Comparison of ENCODE assay signal across 25 mouse cellular contexts in genomic region chr11:86606621-86607339, GRCm38 (mm10).
DNase-seq lines count a peak whose midpoint lies in the region; ATAC-seq and TF ChIP-seq lines count a peak whose summit lies in the region.
"Had no signal": no experiment of that assay in that cellular context is flagged by ENCODE, and none has a peak within 500 bp of the region (broad histone marks: within the 10 kb centered on the region; RNA-seq: fewer than 3 reads in every experiment).

No protein-coding gene starts in this region.

- 76% methylated on average over 2 of the region's 2 CpGs for WGBS in intestine, embryonic 15.5 days
- 86% methylated on average over 2 of the region's 2 CpGs for WGBS in lung, postnatal 0 days

- no peak for TF ChIP-seq RAD21 in MEL (IDR thresholded peaks at IDR 0.05; ENCODE audit: low read depth, low read length)

- H3K4me3 ChIP-seq in MEL (ENCODE audit: control insufficient read depth in 1 of 2, insufficient read depth in 1 of 2, low read depth in 2 of 2, low read length in 2 of 2), result no peak overlapping the region
- no peak overlapping the region for H3K4me3 ChIP-seq in intestine, embryonic 15.5 days (replicated peaks)
- H3K4me3 ChIP-seq in lung, postnatal 0 days (ENCODE audit: low read depth, low read length), result no peak overlapping the region
- H3K4me3 ChIP-seq: embryonic facial prominence, embryonic 12.5 days; erythroblast, embryonic 14.5 days; forebrain, embryonic 12.5 days; gastrocnemius, adult 2 months; limb, embryonic 13.5 days; liver, embryonic 12.5 days; midbrain, embryonic 10.5 days; neural tube, embryonic 15.5 days had no signal

- ATAC-seq in intestine, embryonic 15.5 days, result peak; percentile 71
- no peak for ATAC-seq in lung, postnatal 0 days
- ATAC-seq: hindbrain, embryonic 16.5 days; liver, embryonic 12.5 days; midbrain, embryonic 16.5 days had no signal

- no peaks in the 10 kb centered on the region for H3K27me3 ChIP-seq in MEL (ENCODE audit: control insufficient read depth in 1 of 2, insufficient read depth in 2 of 2, low read length in 2 of 2)
- no peaks in the 10 kb centered on the region for H3K27me3 ChIP-seq in intestine, embryonic 15.5 days (replicated peaks)
- no peaks in the 10 kb centered on the region for H3K27me3 ChIP-seq in lung, postnatal 0 days (replicated peaks; ENCODE audit: insufficient read depth, low read length)
- H3K27me3 ChIP-seq: embryonic facial prominence, embryonic 12.5 days; forebrain, embryonic 12.5 days; limb, embryonic 13.5 days; liver, embryonic 12.5 days; neural tube, embryonic 15.5 days had no signal

- TF ChIP-seq POLR2A in MEL (IDR thresholded peaks at IDR 0.05; ENCODE audit: control insufficient read depth in 1 of 2, insufficient read depth in 1 of 2, low read depth in 1 of 2, low read length in 2 of 2, poor library complexity in 1 of 2), result no peak

- H3K4me1 ChIP-seq in MEL (ENCODE audit: control insufficient read depth in 1 of 2, insufficient read depth in 2 of 2, low read length in 2 of 2), result peaks cover 24 to 28% of the 10 kb centered on the region in 2 experiments
- 0 out of 2 replicates have a peak, but pooled peaks cover 5% of the 10 kb centered on the region for H3K4me1 ChIP-seq in intestine, embryonic 15.5 days (replicated peaks)
- no peaks in the 10 kb centered on the region for H3K4me1 ChIP-seq in lung, postnatal 0 days (ENCODE audit: insufficient read depth, low read depth, low read length)
- H3K4me1 ChIP-seq: embryonic facial prominence, embryonic 12.5 days; forebrain, embryonic 12.5 days; limb, embryonic 13.5 days; midbrain, embryonic 10.5 days; neural tube, embryonic 15.5 days had no signal

- H3K27ac ChIP-seq in MEL (ENCODE audit: control insufficient read depth, low read depth, low read length), result peak overlapping the region; percentile 2; the same call in 1 of the 2 replicates
- peak overlapping the region; percentile 38; the same call in 1 of the 2 replicates for H3K27ac ChIP-seq in intestine, embryonic 15.5 days
- H3K27ac ChIP-seq in lung, postnatal 0 days (ENCODE audit: low read length), result no peak overlapping the region
- H3K27ac ChIP-seq: embryonic facial prominence, embryonic 12.5 days; forebrain, embryonic 12.5 days; gastrocnemius, adult 2 months; limb, embryonic 13.5 days; liver, embryonic 12.5 days; midbrain, embryonic 10.5 days; neural tube, embryonic 15.5 days had no signal

- TF ChIP-seq EP300 in MEL (IDR thresholded peaks at IDR 0.05; ENCODE audit: low read depth in 1 of 2, low read length in 2 of 2), result peak; percentile 37 to 51; a peak in 2 of 4 replicates
- TF ChIP-seq EP300 in lung, postnatal 0 days (IDR thresholded peaks at IDR 0.05), result no peak

- DNase-seq in CD4-positive helper T cell, adult 2 months (ENCODE audit: low read depth, low spot score), result peak; percentile 53
- DNase-seq in MEL (ENCODE audit: low read depth, low spot score), result peak; percentile 47
- DNase-seq in natural killer cell, adult 2 months (ENCODE audit: low spot score in 2 of 2), result peak; percentile 62 to 79
- no peak for DNase-seq in testis, postnatal 14 days (ENCODE audit: low spot score)
- DNase-seq in lung, postnatal 0 days (ENCODE audit: low spot score), result no peak
- no peak for DNase-seq in left cerebral cortex, adult 18-20 months (ENCODE audit: low spot score in 2 of 2)
- no peak for DNase-seq in frontal cortex, postnatal 25 days (ENCODE audit: low spot score in 2 of 2)
- DNase-seq: cerebellum, adult 11 months; cerebellum, adult 9-11 months; gastrocnemius, adult 2 months; kidney, adult 2 months; kidney, postnatal 25 days; lung, embryonic 14.5 days; lung, postnatal 36 days had no signal

- no peak overlapping the region for H3K4me2 ChIP-seq in intestine, embryonic 15.5 days (replicated peaks)
- H3K4me2 ChIP-seq in lung, postnatal 0 days (replicated peaks; ENCODE audit: low read depth, low read length), result no peak overlapping the region
- H3K4me2 ChIP-seq: embryonic facial prominence, embryonic 12.5 days; forebrain, embryonic 12.5 days; heart, embryonic 11.5 days; limb, embryonic 13.5 days; liver, embryonic 12.5 days; lung, embryonic 14.5 days; neural tube, embryonic 15.5 days had no signal

- H3K9me3 ChIP-seq in MEL (replicated peaks; ENCODE audit: insufficient read depth, low read length), result no peaks in the 10 kb centered on the region
- H3K9me3 ChIP-seq in intestine, embryonic 15.5 days, result no peaks in the 10 kb centered on the region
- H3K9me3 ChIP-seq in lung, postnatal 0 days (ENCODE audit: low read length), result no peaks in the 10 kb centered on the region
- H3K9me3 ChIP-seq: embryonic facial prominence, embryonic 12.5 days; forebrain, embryonic 12.5 days; liver, embryonic 12.5 days; midbrain, embryonic 10.5 days; neural tube, embryonic 15.5 days had no signal

- peaks cover 8 to 33% of the 10 kb centered on the region in 2 experiments for H3K36me3 ChIP-seq in MEL (ENCODE audit: control insufficient read depth in 1 of 2, insufficient read depth in 2 of 2, low read length in 2 of 2)
- 0 out of 2 replicates have a peak, but pooled peaks cover 3% of the 10 kb centered on the region for H3K36me3 ChIP-seq in intestine, embryonic 15.5 days
- peaks cover 4% of the 10 kb centered on the region; the same call in 1 of the 2 replicates for H3K36me3 ChIP-seq in lung, postnatal 0 days (ENCODE audit: insufficient read depth, low read length)

- H3K9ac ChIP-seq in MEL (ENCODE audit: control insufficient read depth, low read depth, low read length, poor library complexity, severe bottlenecking), result no peak overlapping the region
- H3K9ac ChIP-seq in intestine, embryonic 15.5 days, result no peak overlapping the region
- H3K9ac ChIP-seq in lung, postnatal 0 days (replicated peaks; ENCODE audit: low read depth), result no peak overlapping the region
- H3K9ac ChIP-seq: embryonic facial prominence, embryonic 12.5 days; forebrain, embryonic 12.5 days; limb, embryonic 13.5 days; liver, embryonic 12.5 days; lung, embryonic 14.5 days; neural tube, embryonic 15.5 days had no signal

- no peaks in the 10 kb centered on the region for H3K79me2 ChIP-seq in MEL (ENCODE audit: control insufficient read depth, insufficient read depth, low read length, poor library complexity)

- TF ChIP-seq CTCF in MEL (IDR thresholded peaks at IDR 0.05 in 2 of 3, conservative IDR thresholded peaks at IDR 0.05 in 1 of 3; ENCODE audit: control insufficient read depth in 1 of 3, insufficient read depth in 1 of 3, low read depth in 2 of 3, low read length in 3 of 3, poor library complexity in 1 of 3, severe bottlenecking in 1 of 3), result no peak
- no peak for TF ChIP-seq CTCF in lung, postnatal 0 days (IDR thresholded peaks at IDR 0.05)

TF ChIP-seq in MEL, 35 proteins besides CTCF, POLR2A, EP300 and RAD21:
- TF ChIP-seq MAX (IDR thresholded peaks at IDR 0.05; ENCODE audit: low read length) (no peak), MAFK (IDR thresholded peaks at IDR 0.05; ENCODE audit: borderline replicate concordance, low read depth, low read length) (peak; percentile 43; the same call in 1 of the 2 replicates), ETS1 (IDR thresholded peaks at IDR 0.05; ENCODE audit: low read depth, low read length) (peak; percentile 33; the same call in 1 of the 2 replicates)
TF ChIP-seq in MEL: peak in this region for 2.

Comparison
In these comparisons a context has a peak if more than half of its experiments do, and no peak if none do; other contexts are left out.
1. DNase-seq: peak in CD4-positive helper T cell, adult 2 months (single experiment), MEL (single experiment) and natural killer cell, adult 2 months (2 of 2); none in testis, postnatal 14 days (single experiment), lung, postnatal 0 days (single experiment), left cerebral cortex, adult 18-20 months (0 of 2) and frontal cortex, postnatal 25 days (0 of 2).